Mouse (Mus musculus) bone marrow, adult 2 months (tissue): ENCODE results near the gene Lcn9.

ENCODE experiments used
- CTCF ChIP-seq: fragments of 200-500 bp; IDR thresholded peaks from 2 replicates; pipeline ENCODE4 v1.5.1; 2011; ENCODE audit warnings: low read length, control low read depth; ENCODE audit not compliant: control insufficient read depth, insufficient read depth
- POLR2A ChIP-seq: fragments of 200-500 bp; IDR thresholded peaks from 2 replicates; pipeline ENCODE4 v1.6.1; 2011; ENCODE audit warnings: low read depth, mild to moderate bottlenecking, control low read depth, low read length, borderline replicate concordance; ENCODE audit not compliant: control insufficient read depth

GRCm38 (mm10) chr2:25779076-25779475 lies 43.9 kb upstream of the Lcn9 start:
- TF ChIP-seq CTCF (no peak), POLR2A (no peak)
